Mouse (Mus musculus): ENCODE measurements around the gene Gimap1.

DNA sequence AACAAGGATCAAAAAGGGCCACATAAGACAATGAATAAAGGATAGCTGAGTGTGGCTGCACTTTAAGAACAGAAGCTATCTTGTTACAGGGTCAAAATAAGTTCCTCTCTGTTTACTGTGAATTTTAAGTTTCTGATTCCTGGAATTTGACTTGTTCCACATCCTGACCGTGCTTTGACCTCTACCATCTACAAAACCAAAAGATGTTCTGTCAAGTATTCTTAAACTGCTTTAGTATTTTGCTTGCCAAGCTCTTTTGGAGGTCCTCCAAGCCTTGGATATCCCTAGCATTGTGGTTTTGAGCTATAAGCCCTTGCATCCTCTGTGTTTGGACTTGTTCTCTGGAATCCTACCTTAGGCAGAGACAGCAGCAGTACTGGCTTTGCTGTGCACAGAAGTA is 46.3 kb downstream of the Gimap1 start:
- no peak for TF ChIP-seq JUND (IDR thresholded peaks at IDR 0.05; ENCODE audit: low read depth, low read length)
- no peak for TF ChIP-seq CTCF (IDR thresholded peaks at IDR 0.05 in 2 of 3, conservative IDR thresholded peaks at IDR 0.05 in 1 of 3; ENCODE audit: control insufficient read depth in 1 of 3, insufficient read depth in 1 of 3, low read depth in 2 of 3, low read length in 3 of 3, poor library complexity in 1 of 3, severe bottlenecking in 1 of 3)
- no peak for TF ChIP-seq POLR2A (IDR thresholded peaks at IDR 0.05; ENCODE audit: control insufficient read depth in 1 of 2, insufficient read depth in 1 of 2, low read depth in 1 of 2, low read length in 2 of 2, poor library complexity in 1 of 2)
- no peak for TF ChIP-seq E2F4 (IDR thresholded peaks at IDR 0.05; ENCODE audit: borderline replicate concordance, low read depth, low read length)
- no peak for TF ChIP-seq HCFC1 (IDR thresholded peaks at IDR 0.05; ENCODE audit: low read depth, low read length)
- TF ChIP-seq POLR2AphosphoS2 (IDR thresholded peaks at IDR 0.05; ENCODE audit: low read length) = no peak
- no peak for TF ChIP-seq MXI1 (IDR thresholded peaks at IDR 0.05; ENCODE audit: low read depth, low read length)
- no peak for TF ChIP-seq UBTF (IDR thresholded peaks at IDR 0.05; ENCODE audit: borderline replicate concordance, insufficient read depth, low read depth, low read length)
- no peak for TF ChIP-seq EP300 (IDR thresholded peaks at IDR 0.05; ENCODE audit: low read depth in 1 of 2, low read length in 2 of 2)
- no peak for TF ChIP-seq ZNF384 (IDR thresholded peaks at IDR 0.05; ENCODE audit: low read depth, low read length)
- no peak for TF ChIP-seq MAX (IDR thresholded peaks at IDR 0.05; ENCODE audit: low read length)
- TF ChIP-seq TAL1 (IDR thresholded peaks at IDR 0.05; ENCODE audit: low read length) = no peak
